Mouse (Mus musculus) lung, embryonic 14.5 days (tissue): Measurements from ENCODE around the gene Hid1. TPM values are rescaled to one million over a fixed set of nuclear protein-coding genes. Genes with fewer than 3 reads are reported as not detected.

ENCODE experiments used
- ATAC-seq: fragments of 200-750 bp; cut with Nextera tagmentation; 2 replicates; pipeline ENCODE4 v1.8.0; 2017; ENCODE audit warnings: mild to moderate bottlenecking, moderate TSS enrichment, moderate library complexity; ENCODE audit not compliant: insufficient read depth
- DNase-seq: peaks from one replicate; pipeline ENCODE4 v3.0.0-alpha.2; 2015
- H3K27ac ChIP-seq: fragments of 300-500 bp; sonication (generic); 2 replicates; pipeline ENCODE4 v1.5.1; 2014; ENCODE audit warnings: low read depth, mild to moderate bottlenecking, moderate library complexity
- H3K27me3 ChIP-seq: fragments of 300-500 bp; sonication (generic); 2 replicates; pipeline ENCODE4 v1.6.1; 2014; ENCODE audit warnings: low read length, control low read depth; ENCODE audit not compliant: insufficient read depth
- H3K36me3 ChIP-seq: fragments of 300-500 bp; sonication (generic); 2 replicates; pipeline ENCODE4 v1.6.1; 2014; ENCODE audit warnings: control low read depth; ENCODE audit not compliant: insufficient read depth
- H3K4me1 ChIP-seq: fragments of 300-500 bp; sonication (generic); 2 replicates; pipeline ENCODE4 v1.6.1; 2014; ENCODE audit warnings: antibody characterized with exemption, control low read depth; ENCODE audit not compliant: insufficient read depth
- H3K4me2 ChIP-seq: fragments of 300-500 bp; sonication (generic); 2 replicates; pipeline ENCODE4 v1.6.1; 2014; ENCODE audit warnings: mild to moderate bottlenecking
- H3K4me3 ChIP-seq: fragments of 300-500 bp; sonication (generic); 2 replicates; pipeline ENCODE4 v1.5.1; 2014; ENCODE audit warnings: low read depth, low read length
- H3K9ac ChIP-seq: fragments of 300-500 bp; sonication (generic); 2 replicates; pipeline ENCODE4 v1.6.1; 2014
- H3K9me3 ChIP-seq: fragments of 300-500 bp; sonication (generic); 2 replicates; pipeline ENCODE4 v1.6.1; 2016; ENCODE audit warnings: low read depth, low read length, control low read depth
- CTCF ChIP-seq: IDR thresholded peaks from 2 replicates; pipeline ENCODE4 v1.5.1; 2016; ENCODE audit warnings: antibody characterized with exemption, low read depth
- WGBS: fragments of 180-500 bp; shearing (Covaris S2); extraction: QIAGEN DNeasy Blood & Tissue Kit; methylation state at CpG from one replicate; pipeline ENCODE4 v1.1.7; 2014; 5-methylcytosine and 5-hydroxymethylcytosine counted together
- polyA plus RNA-seq: library from polyadenylated mRNA; unstranded; fragments of >200 nt; fragmentation: Nextera tagmentation; extraction: Ambion mirVana; gene quantifications from 2 replicates; pipeline ENCODE4 v1.2.1, GENCODE M21; 2014

Gene Hid1
- polyA plus RNA-seq, 1 experiment from 2014 or later, result 7.4 TPM

DNA sequence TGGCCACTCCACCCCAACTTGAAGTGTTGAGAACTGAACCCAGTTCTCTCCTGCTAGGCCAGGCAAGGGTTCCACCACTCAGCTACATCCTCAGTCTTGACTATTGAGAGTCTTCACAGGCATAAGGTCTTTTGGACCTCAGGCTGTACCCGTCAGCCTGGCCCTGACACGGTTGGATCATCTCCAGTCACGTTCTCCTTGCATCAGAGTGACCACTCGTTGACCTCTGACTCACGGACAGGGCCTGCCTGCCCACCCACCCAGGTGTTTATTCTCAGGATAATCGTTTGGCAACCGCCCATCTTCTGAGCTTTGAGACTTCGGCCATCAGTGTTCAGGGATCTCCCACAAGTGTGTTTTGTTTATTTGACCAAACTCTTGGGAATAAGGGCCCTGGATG, 64.4 kb downstream of the Hid1 start:
- Histone ChIP-seq H3K36me3 (no peaks in the 10 kb centered on the region), H3K4me2 (no peak overlapping the region), H3K27ac (no peak overlapping the region), H3K9ac (no peak overlapping the region), H3K9me3 (no peaks in the 10 kb centered on the region), H3K4me1 (no peaks in the 10 kb centered on the region), H3K27me3 (peaks cover 8% of the 10 kb centered on the region), H3K4me3 (no peak overlapping the region)
- peak; percentile 40 for DNase-seq
- TF ChIP-seq CTCF, result no peak
- 16% methylated on average over 8 of the region's 8 CpGs for WGBS
- ATAC-seq, result no peak

DNA sequence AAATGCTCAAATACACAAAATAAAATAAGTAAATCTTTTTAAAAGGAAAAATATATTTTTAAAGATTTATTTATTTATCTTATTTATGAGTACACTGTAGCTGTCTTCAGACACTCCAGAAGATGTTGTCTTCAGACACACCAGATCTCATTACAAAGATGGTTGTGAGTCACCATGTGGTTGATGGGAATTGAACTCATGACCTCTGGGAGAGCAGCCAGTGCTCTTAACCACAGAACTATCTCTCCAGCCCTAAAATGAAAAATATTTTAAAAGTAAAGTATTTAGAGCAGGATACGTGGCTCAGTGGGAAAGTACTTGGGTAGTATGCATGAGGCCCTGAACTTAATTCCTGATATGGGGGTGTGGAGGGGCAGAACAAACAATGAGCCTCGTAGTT, 66.2 kb downstream of the Hid1 start:
- no peak for TF ChIP-seq CTCF
- Histone ChIP-seq H3K4me2 (no peak overlapping the region), H3K36me3 (no peaks in the 10 kb centered on the region), H3K9me3 (no peaks in the 10 kb centered on the region), H3K27me3 (peaks cover 25% of the 10 kb centered on the region), H3K27ac (no peak overlapping the region), H3K4me3 (no peak overlapping the region), H3K4me1 (no peaks in the 10 kb centered on the region), H3K9ac (no peak overlapping the region)
- 77% methylated on average over 2 of the region's 2 CpGs for WGBS
- DNase-seq (no peak), ATAC-seq (no peak)

DNA sequence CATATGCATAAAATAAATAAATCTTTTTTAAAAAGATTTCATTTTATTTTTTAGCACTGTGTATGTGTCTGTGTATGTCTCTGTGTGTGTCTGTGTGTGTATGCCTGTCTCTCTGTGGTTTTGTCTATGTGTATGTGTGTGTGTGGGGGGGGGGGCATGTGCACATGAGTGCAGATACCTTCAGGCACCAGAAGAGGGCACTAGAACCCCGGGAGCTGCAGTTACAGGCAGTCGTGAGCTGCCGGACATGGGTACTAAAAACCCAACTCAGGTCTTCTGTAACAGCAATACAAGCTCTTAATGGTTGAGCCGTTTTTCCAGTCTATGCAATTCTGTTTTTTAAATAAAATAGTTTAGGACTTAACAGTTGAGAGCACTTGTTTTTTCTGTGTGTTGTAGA, 66.8 kb downstream of the Hid1 start:
- H3K4me1 ChIP-seq, result no peaks in the 10 kb centered on the region
- DNase-seq, result no peak
- ATAC-seq, result no peak
- H3K36me3 ChIP-seq, result no peaks in the 10 kb centered on the region
- no peak overlapping the region for H3K9ac ChIP-seq
- TF ChIP-seq CTCF, result no peak
- H3K27ac ChIP-seq, result no peak overlapping the region
- H3K4me3 ChIP-seq, result no peak overlapping the region
- 82% methylated on average over 4 of the region's 4 CpGs for WGBS
- H3K9me3 ChIP-seq, result no peaks in the 10 kb centered on the region
- no peak overlapping the region for H3K4me2 ChIP-seq
- H3K27me3 ChIP-seq, result peaks cover 26% of the 10 kb centered on the region

DNA sequence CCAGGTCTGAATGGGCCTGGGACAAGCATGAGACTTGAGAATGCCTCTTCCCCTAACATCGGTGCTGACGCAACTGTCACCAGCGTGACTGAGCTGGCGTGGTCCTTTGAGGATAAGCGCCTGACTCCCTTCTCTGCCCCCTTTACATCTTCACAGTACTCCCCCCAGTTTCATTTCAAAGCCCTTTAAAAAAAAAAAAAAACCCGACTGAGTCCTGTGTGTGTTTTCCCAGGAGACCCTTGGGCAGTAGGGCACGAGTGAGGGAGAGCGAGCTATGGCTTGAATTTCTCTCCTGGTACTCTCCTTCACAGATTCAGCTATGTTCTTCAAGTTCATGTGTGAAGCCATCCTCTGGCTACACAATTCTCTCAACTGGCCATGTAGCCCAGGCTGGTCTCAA, 69.4 kb downstream of the Hid1 start:
- Histone ChIP-seq H3K4me3 (no peak overlapping the region), H3K27ac (no peak overlapping the region), H3K9ac (no peak overlapping the region), H3K4me2 (no peak overlapping the region), H3K36me3 (no peaks in the 10 kb centered on the region), H3K4me1 (no peaks in the 10 kb centered on the region), H3K27me3 (peaks cover 26% of the 10 kb centered on the region), H3K9me3 (no peaks in the 10 kb centered on the region)
- no peak for DNase-seq
- TF ChIP-seq CTCF, result no peak
- no peak for ATAC-seq
- WGBS, result 60% methylated on average over 8 of the region's 8 CpGs

Other genes with a start within 250 kb of the Hid1 start
- 0.91 and 1.1 TPM in 2 replicates for gene Cd300lf, start 233.8 kb downstream of the Hid1 start, polyA plus RNA-seq
- 52.3 and 52.6 TPM in 2 replicates for gene Slc9a3r1, start 204.4 kb downstream of the Hid1 start, polyA plus RNA-seq
- gene Tmem104, start 180.3 kb downstream of the Hid1 start, polyA plus RNA-seq, result 11.4 and 14.3 TPM in 2 replicates
- 17.9 and 18.7 TPM in 2 replicates for gene Nat9, start 179.9 kb downstream of the Hid1 start, polyA plus RNA-seq
- gene Grin2c, start 100.5 kb downstream of the Hid1 start, polyA plus RNA-seq, result not detected in 2 replicates
- 8.8 and 10.4 TPM in 2 replicates for gene Fdxr, start 90.7 kb downstream of the Hid1 start, polyA plus RNA-seq
- 0.14 and 0.18 TPM in 2 replicates for gene Fads6, start 70.1 kb downstream of the Hid1 start, polyA plus RNA-seq
- gene Otop2, start 60.6 kb downstream of the Hid1 start, polyA plus RNA-seq, result not detected in 2 replicates
- not detected in 2 replicates for gene Ush1g, start 45.7 kb downstream of the Hid1 start, polyA plus RNA-seq
- 0.12 TPM in 1 of 2 replicates, not detected in the other for gene Otop3, start 33.0 kb downstream of the Hid1 start, polyA plus RNA-seq
- gene Cdr2l, start 14.2 kb upstream of the Hid1 start, polyA plus RNA-seq, result 17.7 and 19.8 TPM in 2 replicates
- gene Mrpl58, start 36.0 kb upstream of the Hid1 start, polyA plus RNA-seq, result 230 and 242 TPM in 2 replicates
- 817 and 850 TPM in 2 replicates for gene Atp5h, start 52.2 kb upstream of the Hid1 start, polyA plus RNA-seq
- gene Kctd2, start 52.4 kb upstream of the Hid1 start, polyA plus RNA-seq, result 21.6 and 22.2 TPM in 2 replicates
- gene Trim80, start 72.8 kb upstream of the Hid1 start, polyA plus RNA-seq, result not detected in 2 replicates
- gene Slc16a5, start 94.7 kb upstream of the Hid1 start, polyA plus RNA-seq, result 0.28 and 0.64 TPM in 2 replicates
- 5.7 and 8.0 TPM in 2 replicates for gene Armc7, start 107.9 kb upstream of the Hid1 start, polyA plus RNA-seq
- gene Nt5c, start 124.1 kb upstream of the Hid1 start, polyA plus RNA-seq, result 76.0 and 79.4 TPM in 2 replicates
- 518 and 521 TPM in 2 replicates for gene Jpt1, start 146.6 kb upstream of the Hid1 start, polyA plus RNA-seq
- gene Sumo2, start 168.5 kb upstream of the Hid1 start, polyA plus RNA-seq, result 1,096 and 1,118 TPM in 2 replicates
- gene Nup85, start 196.7 kb upstream of the Hid1 start, polyA plus RNA-seq, result 203 and 213 TPM in 2 replicates
- 93.3 and 95.6 TPM in 2 replicates for gene Mrps7, start 236.2 kb upstream of the Hid1 start, polyA plus RNA-seq
- gene Gga3, start 236.3 kb upstream of the Hid1 start, polyA plus RNA-seq, result 22.5 and 22.7 TPM in 2 replicates
- gene Mif4gd, start 245.2 kb upstream of the Hid1 start, polyA plus RNA-seq, result 21.8 and 22.3 TPM in 2 replicates